Mouse (Mus musculus) lung, embryonic 14.5 days (tissue): ENCODE results near the gene Olfr750. TPM values are rescaled to one million over a fixed set of nuclear protein-coding genes. Genes with fewer than 3 reads are reported as not detected.

Experiments
- ATAC-seq: fragments of 200-750 bp; cut with Nextera tagmentation; 2 replicates; pipeline ENCODE4 v1.8.0; 2017; ENCODE audit warnings: mild to moderate bottlenecking, moderate TSS enrichment, moderate library complexity; ENCODE audit not compliant: insufficient read depth
- DNase-seq: peaks from one replicate; pipeline ENCODE4 v3.0.0-alpha.2; 2015
- H3K27ac ChIP-seq: fragments of 300-500 bp; sonication (generic); 2 replicates; pipeline ENCODE4 v1.5.1; 2014; ENCODE audit warnings: low read depth, mild to moderate bottlenecking, moderate library complexity
- H3K27me3 ChIP-seq: fragments of 300-500 bp; sonication (generic); 2 replicates; pipeline ENCODE4 v1.6.1; 2014; ENCODE audit warnings: low read length, control low read depth; ENCODE audit not compliant: insufficient read depth
- H3K36me3 ChIP-seq: fragments of 300-500 bp; sonication (generic); 2 replicates; pipeline ENCODE4 v1.6.1; 2014; ENCODE audit warnings: control low read depth; ENCODE audit not compliant: insufficient read depth
- H3K4me1 ChIP-seq: fragments of 300-500 bp; sonication (generic); 2 replicates; pipeline ENCODE4 v1.6.1; 2014; ENCODE audit warnings: antibody characterized with exemption, control low read depth; ENCODE audit not compliant: insufficient read depth
- H3K4me2 ChIP-seq: fragments of 300-500 bp; sonication (generic); 2 replicates; pipeline ENCODE4 v1.6.1; 2014; ENCODE audit warnings: mild to moderate bottlenecking
- H3K4me3 ChIP-seq: fragments of 300-500 bp; sonication (generic); 2 replicates; pipeline ENCODE4 v1.5.1; 2014; ENCODE audit warnings: low read depth, low read length
- H3K9ac ChIP-seq: fragments of 300-500 bp; sonication (generic); 2 replicates; pipeline ENCODE4 v1.6.1; 2014
- H3K9me3 ChIP-seq: fragments of 300-500 bp; sonication (generic); 2 replicates; pipeline ENCODE4 v1.6.1; 2016; ENCODE audit warnings: low read depth, low read length, control low read depth
- CTCF ChIP-seq: IDR thresholded peaks from 2 replicates; pipeline ENCODE4 v1.5.1; 2016; ENCODE audit warnings: antibody characterized with exemption, low read depth
- whole genome bisulfite sequencing: fragments of 180-500 bp; shearing (Covaris S2); extraction: QIAGEN DNeasy Blood & Tissue Kit; methylation state at CpG from one replicate; pipeline ENCODE4 v1.1.7; 2014; 5-methylcytosine and 5-hydroxymethylcytosine counted together
- polyA plus RNA-seq: library from polyadenylated mRNA; unstranded; fragments of >200 nt; fragmentation: Nextera tagmentation; extraction: Ambion mirVana; gene quantifications from 2 replicates; pipeline ENCODE4 v1.2.1, GENCODE M21; 2014

The Olfr750 gene
- not detected in 2 replicates for polyA plus RNA-seq

DNA sequence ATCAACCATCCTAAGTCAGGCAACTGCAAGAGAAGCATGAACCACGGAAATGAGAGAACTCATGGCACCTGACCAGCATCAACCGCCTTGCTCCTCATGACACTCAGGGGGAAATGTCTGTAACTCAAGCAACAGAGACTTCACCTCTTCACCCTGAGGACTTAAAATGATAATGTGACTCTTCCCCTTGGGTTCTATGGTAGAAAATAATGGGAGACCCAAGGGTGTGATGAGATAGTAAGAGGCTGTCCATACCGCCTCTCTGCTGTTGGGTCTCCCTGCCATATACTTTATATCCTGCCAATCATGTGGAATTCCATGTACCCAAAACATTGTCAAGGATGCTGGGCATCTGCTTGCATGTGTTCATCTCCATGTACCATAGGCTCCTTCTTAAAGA lies at the start of gene Olfr750:
Gene Olfr750 (minus strand): TSS at position 101 of the 400 bp plus-strand sequence.
- H3K27ac ChIP-seq: no peak within 1 kb of the TSS
- ATAC-seq (no peak), DNase-seq (no peak)
- no peak within 1 kb of the TSS for H3K4me3 ChIP-seq
- H3K4me1 ChIP-seq: no peaks in the 10 kb centered on the region
- TF ChIP-seq CTCF: no peak
- H3K27me3 ChIP-seq: no peaks in the 10 kb centered on the region
- no peaks in the 10 kb centered on the region for H3K9me3 ChIP-seq
- H3K36me3 ChIP-seq: no peaks in the 10 kb centered on the region
- H3K9ac ChIP-seq: no peak within 1 kb of the TSS
- 89% methylated on average over 3 of the region's 3 CpGs for WGBS
- no peak within 1 kb of the TSS for H3K4me2 ChIP-seq

DNA sequence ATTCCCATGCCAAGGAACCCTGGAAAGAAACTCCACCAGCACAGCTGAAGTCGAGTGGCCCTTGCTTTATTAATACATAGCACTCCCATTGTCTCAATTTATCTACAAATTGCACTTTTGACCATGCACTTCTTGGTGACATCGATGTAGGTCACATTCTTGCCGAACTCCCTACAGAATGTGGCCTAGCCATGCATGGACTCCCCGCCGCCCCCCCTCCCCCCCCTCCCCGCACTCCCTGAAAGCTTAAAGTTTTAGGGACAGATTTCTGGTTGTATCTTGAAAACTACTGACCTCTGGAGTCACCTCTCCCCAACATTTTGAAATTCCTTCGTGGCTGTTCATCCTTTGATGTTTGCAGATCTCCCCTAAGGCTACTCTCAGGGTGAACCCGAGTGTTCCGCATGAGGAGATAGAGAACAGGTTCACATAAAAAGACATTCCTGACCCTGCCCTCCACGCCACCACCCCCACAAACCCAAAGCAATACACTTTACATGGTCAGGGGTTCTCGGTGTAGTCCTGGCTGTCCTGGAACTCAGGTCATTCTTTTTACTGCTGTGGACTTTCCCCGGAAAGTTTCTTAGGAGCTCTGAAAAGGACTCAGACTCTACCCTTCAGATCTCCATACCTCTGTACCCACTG lies 39.8 kb upstream of the Olfr750 start, which contains the start of gene Eddm3b:
Gene Eddm3b (plus strand): TSS at position 511 of the 645 bp plus-strand sequence.
- DNase-seq: no peak
- H3K4me2 ChIP-seq: no peak within 1 kb of the TSS

DNA sequence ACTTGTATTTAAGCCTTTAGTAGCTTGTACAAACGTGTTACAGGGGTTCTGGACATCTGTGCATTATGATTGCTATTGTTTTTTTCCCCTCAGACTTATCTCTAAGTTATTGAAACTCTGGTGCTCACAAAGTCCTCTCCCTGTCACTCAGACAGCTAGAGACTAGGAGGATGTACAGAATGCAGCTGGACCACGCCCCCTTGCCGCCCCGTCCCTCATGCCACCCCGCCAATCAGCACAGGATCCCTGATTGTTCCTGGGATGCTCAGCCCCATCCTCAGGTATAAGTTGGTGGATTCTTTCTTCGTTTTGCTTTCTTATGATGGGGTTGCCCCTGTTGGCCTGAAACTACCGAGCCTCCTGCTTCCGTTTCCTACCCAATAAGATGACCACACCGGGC lies 39.2 kb upstream of the Olfr750 start:
- TF ChIP-seq CTCF: no peak
- Histone ChIP-seq H3K27me3 (no peaks in the 10 kb centered on the region), H3K36me3 (no peaks in the 10 kb centered on the region), H3K9me3 (no peaks in the 10 kb centered on the region), H3K9ac (no peak overlapping the region), H3K4me1 (no peaks in the 10 kb centered on the region), H3K4me3 (no peak overlapping the region), H3K4me2 (no peak overlapping the region), H3K27ac (no peak overlapping the region)
- no peak for DNase-seq
- 41% methylated on average over 9 of the region's 9 CpGs for WGBS
- no peak for ATAC-seq

More for the DNA sequence above, 39.8 kb upstream of the Olfr750 start, which contains the start of gene Eddm3b:
- Histone ChIP-seq H3K4me1 (no peaks in the 10 kb centered on the region), H3K27me3 (no peaks in the 10 kb centered on the region), H3K9me3 (no peaks in the 10 kb centered on the region), H3K4me3 (no peak within 1 kb of the TSS), H3K27ac (no peak within 1 kb of the TSS), H3K36me3 (no peaks in the 10 kb centered on the region), H3K9ac (no peak within 1 kb of the TSS)
- TF ChIP-seq CTCF: no peak
- no peak for ATAC-seq
- WGBS: 44% methylated on average over 12 of the region's 12 CpGs

DNA sequence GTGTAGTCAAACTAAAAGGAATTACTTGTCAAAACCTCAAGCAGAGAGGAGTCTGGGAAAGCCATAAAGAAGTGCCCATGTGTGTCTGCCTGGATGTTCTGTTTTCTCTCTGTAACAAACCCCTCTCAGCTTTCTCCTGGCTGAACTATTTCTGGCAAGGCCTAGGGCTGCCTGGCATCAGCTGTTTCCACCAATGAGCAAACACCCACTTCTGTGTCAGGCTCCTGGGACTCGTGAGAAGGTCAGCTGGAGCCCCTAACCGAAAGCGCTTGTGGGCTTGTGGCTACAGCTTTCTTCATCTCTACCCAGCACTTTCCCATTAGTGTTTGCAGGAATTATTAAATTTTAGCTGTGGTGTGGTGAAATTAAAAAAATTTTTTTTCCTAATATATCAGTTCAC lies 37.7 kb upstream of the Olfr750 start:
- Histone ChIP-seq H3K9ac (no peak overlapping the region), H3K4me2 (no peak overlapping the region), H3K4me3 (no peak overlapping the region), H3K9me3 (no peaks in the 10 kb centered on the region), H3K27ac (no peak overlapping the region), H3K27me3 (no peaks in the 10 kb centered on the region), H3K36me3 (no peaks in the 10 kb centered on the region), H3K4me1 (no peaks in the 10 kb centered on the region)
- 56% methylated on average over 3 of the region's 3 CpGs for WGBS
- no peak for TF ChIP-seq CTCF
- ATAC-seq (no peak), DNase-seq (no peak)

DNA sequence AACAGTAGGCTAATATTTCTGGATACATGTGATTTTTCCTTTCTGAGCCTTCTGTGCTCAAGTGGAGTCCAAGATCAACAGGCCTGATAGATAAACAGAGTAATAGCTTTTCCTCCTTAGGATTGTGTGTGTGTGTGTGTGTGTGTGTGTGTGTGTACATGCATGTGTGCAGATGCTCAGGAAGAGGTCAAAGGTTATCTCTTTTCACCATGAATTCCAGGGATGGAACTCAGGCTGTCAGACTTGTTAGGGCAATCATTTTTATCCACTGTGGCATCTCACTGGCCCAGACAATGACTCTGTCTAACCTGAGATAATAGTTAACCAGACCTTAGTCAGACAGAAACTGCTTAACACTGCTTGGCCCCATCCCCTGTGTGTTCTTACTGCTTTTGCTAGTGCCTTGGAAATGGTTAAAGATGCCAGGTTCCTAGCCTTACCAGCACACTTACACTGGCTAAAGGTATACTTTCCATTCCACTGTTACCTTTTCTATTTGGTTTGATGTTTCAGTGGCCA lies 32.3 kb upstream of the Olfr750 start:
- H3K4me1 ChIP-seq: no peaks in the 10 kb centered on the region
- no peak overlapping the region for H3K27ac ChIP-seq
- no peak overlapping the region for H3K4me2 ChIP-seq
- H3K9me3 ChIP-seq: no peaks in the 10 kb centered on the region
- no peaks in the 10 kb centered on the region for H3K36me3 ChIP-seq
- no peak for ATAC-seq
- no peak overlapping the region for H3K4me3 ChIP-seq
- no peaks in the 10 kb centered on the region for H3K27me3 ChIP-seq
- no peak for DNase-seq
- TF ChIP-seq CTCF: no peak
- no peak overlapping the region for H3K9ac ChIP-seq

DNA sequence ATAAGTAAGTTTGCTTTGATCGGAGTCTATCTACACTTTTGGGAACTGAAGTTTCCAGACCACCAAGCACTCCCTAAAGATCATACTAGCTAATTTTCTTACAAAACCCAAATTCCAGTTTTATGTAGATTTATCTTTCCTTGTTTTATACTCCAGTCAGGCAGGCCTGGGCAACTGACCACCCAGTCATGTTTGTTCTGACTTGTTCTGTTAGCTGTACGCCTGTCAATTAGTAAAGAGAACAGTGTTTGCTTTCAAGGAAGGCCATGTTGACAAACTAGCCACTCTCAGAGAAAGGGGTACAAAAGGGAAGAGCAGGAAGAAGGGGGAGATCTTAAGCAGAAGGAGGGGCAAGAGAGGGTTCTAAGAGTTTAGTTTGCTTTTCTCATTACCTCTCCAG lies 30.1 kb upstream of the Olfr750 start:
- H3K36me3 ChIP-seq: no peaks in the 10 kb centered on the region
- no peak overlapping the region for H3K4me2 ChIP-seq
- no peak for DNase-seq
- H3K9ac ChIP-seq: no peak overlapping the region
- no peak for TF ChIP-seq CTCF
- 71% methylated on average over 2 of the region's 2 CpGs for WGBS
- no peak for ATAC-seq
- H3K4me1 ChIP-seq: no peaks in the 10 kb centered on the region
- H3K4me3 ChIP-seq: no peak overlapping the region
- no peaks in the 10 kb centered on the region for H3K9me3 ChIP-seq
- H3K27me3 ChIP-seq: no peaks in the 10 kb centered on the region
- H3K27ac ChIP-seq: no peak overlapping the region

DNA sequence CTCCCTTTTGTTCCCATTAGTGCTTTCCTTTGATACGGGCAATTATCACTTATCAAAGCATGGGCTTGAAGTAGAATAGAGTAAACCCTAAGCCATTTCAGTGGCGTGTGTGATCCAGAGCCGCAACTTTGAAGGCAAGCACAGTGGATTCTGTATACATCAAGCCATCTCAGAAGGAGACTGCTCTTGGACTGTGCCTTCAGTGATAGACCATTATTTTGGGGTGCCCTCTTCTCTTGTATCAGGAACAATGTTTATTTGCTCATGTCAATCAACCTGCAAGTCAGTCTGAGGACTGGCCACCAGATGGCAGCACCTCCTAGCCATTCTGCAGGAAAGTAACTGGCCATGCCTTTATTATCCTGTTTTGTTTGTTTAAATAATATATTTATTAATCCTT lies 29.0 kb upstream of the Olfr750 start:
- Histone ChIP-seq H3K27me3 (no peaks in the 10 kb centered on the region), H3K9ac (no peak overlapping the region), H3K9me3 (no peaks in the 10 kb centered on the region), H3K4me1 (no peaks in the 10 kb centered on the region), H3K4me2 (no peak overlapping the region), H3K36me3 (no peaks in the 10 kb centered on the region), H3K4me3 (no peak overlapping the region), H3K27ac (no peak overlapping the region)
- ATAC-seq (no peak), DNase-seq (peak; percentile 82)
- TF ChIP-seq CTCF: peak; percentile 87
- WGBS: 44% methylated on average over 3 of the region's 3 CpGs
